Comparison of ENCODE assay signal across 14 mouse cellular contexts in genomic region chr5:77092531-77092930, GRCm38 (mm10). TPM values are rescaled to one million over a fixed set of nuclear protein-coding genes. Genes with fewer than 3 reads are reported as not detected.
DNase-seq lines count a peak whose midpoint lies in the region; ATAC-seq lines count a peak whose summit lies in the region.
"Had no signal": no experiment of that assay in that cellular context is flagged by ENCODE, and none has a peak within 500 bp of the region (broad histone marks: within the 10 kb centered on the region; RNA-seq: fewer than 3 reads in every experiment).

No protein-coding gene starts in this region.

- no peaks in the 10 kb centered on the region for H3K9me3 ChIP-seq in heart, embryonic 15.5 days (replicated peaks)
- no peaks in the 10 kb centered on the region for H3K9me3 ChIP-seq in hindbrain, embryonic 14.5 days (ENCODE audit: control insufficient read depth, low read length)
- H3K9me3 ChIP-seq in midbrain, embryonic 15.5 days: no peaks in the 10 kb centered on the region
- no peaks in the 10 kb centered on the region for H3K9me3 ChIP-seq in forebrain, embryonic 11.5 days (ENCODE audit: control insufficient read depth, low read length)
- H3K9me3 ChIP-seq: limb, embryonic 15.5 days had no signal

- WGBS in heart, embryonic 15.5 days: 50% methylated on average over 5 of the region's 5 CpGs
- WGBS in hindbrain, embryonic 14.5 days: 75% methylated on average over 5 of the region's 5 CpGs
- 82% methylated on average over 5 of the region's 5 CpGs for WGBS in midbrain, embryonic 15.5 days
- WGBS in forebrain, embryonic 11.5 days: 74% methylated on average over 5 of the region's 5 CpGs

- H3K4me2 ChIP-seq in heart, embryonic 15.5 days: peak overlapping the region; percentile 36
- peak overlapping the region; percentile 31 for H3K4me2 ChIP-seq in hindbrain, embryonic 14.5 days (replicated peaks)
- no peak overlapping the region for H3K4me2 ChIP-seq in midbrain, embryonic 15.5 days
- no peak overlapping the region for H3K4me2 ChIP-seq in forebrain, embryonic 11.5 days (ENCODE audit: low read depth, low read length, severe bottlenecking)
- H3K4me2 ChIP-seq: limb, embryonic 15.5 days had no signal

- peak overlapping the region; percentile 49 for H3K27ac ChIP-seq in heart, embryonic 15.5 days
- 0 out of 2 replicates have a peak overlapping the region, but pooled peaks have one; percentile 3 for H3K27ac ChIP-seq in hindbrain, embryonic 14.5 days
- H3K27ac ChIP-seq in midbrain, embryonic 15.5 days: no peak overlapping the region
- H3K27ac ChIP-seq in forebrain, embryonic 11.5 days (ENCODE audit: low read depth, low read length): no peak overlapping the region
- H3K27ac ChIP-seq: limb, embryonic 15.5 days had no signal

- H3K9ac ChIP-seq in heart, embryonic 15.5 days: no peak overlapping the region
- no peak overlapping the region for H3K9ac ChIP-seq in hindbrain, embryonic 14.5 days
- H3K9ac ChIP-seq in midbrain, embryonic 15.5 days: no peak overlapping the region
- H3K9ac ChIP-seq in forebrain, embryonic 11.5 days (ENCODE audit: low read length): no peak overlapping the region
- H3K9ac ChIP-seq: limb, embryonic 15.5 days had no signal

- peaks cover 69% of the 10 kb centered on the region for H3K4me1 ChIP-seq in heart, embryonic 15.5 days (replicated peaks)
- peaks cover 4% of the 10 kb centered on the region for H3K4me1 ChIP-seq in hindbrain, embryonic 14.5 days (replicated peaks; ENCODE audit: control insufficient read depth, insufficient read depth, low read length)
- H3K4me1 ChIP-seq in midbrain, embryonic 15.5 days: peaks cover 14% of the 10 kb centered on the region
- peaks cover 12% of the 10 kb centered on the region; the same call in 1 of the 2 replicates for H3K4me1 ChIP-seq in forebrain, embryonic 11.5 days (replicated peaks; ENCODE audit: control insufficient read depth, insufficient read depth, low read length)

- no peaks in the 10 kb centered on the region for H3K27me3 ChIP-seq in heart, embryonic 15.5 days
- H3K27me3 ChIP-seq in hindbrain, embryonic 14.5 days (ENCODE audit: control insufficient read depth, insufficient read depth, low read length): peaks cover 15% of the 10 kb centered on the region
- H3K27me3 ChIP-seq in midbrain, embryonic 15.5 days (replicated peaks): peaks cover 41% of the 10 kb centered on the region
- peaks cover 35% of the 10 kb centered on the region for H3K27me3 ChIP-seq in forebrain, embryonic 11.5 days (ENCODE audit: control insufficient read depth, insufficient read depth, low read length)

- no peak for ATAC-seq in heart, embryonic 15.5 days (replicated peaks; ENCODE audit: insufficient number of reproducible peaks, insufficient read depth, low FRiP score, low read depth)
- no peak for ATAC-seq in hindbrain, embryonic 14.5 days (ENCODE audit: low FRiP score)
- no peak for ATAC-seq in midbrain, embryonic 15.5 days (replicated peaks)
- ATAC-seq in forebrain, embryonic 11.5 days (replicated peaks; ENCODE audit: low FRiP score): no peak

- H3K36me3 ChIP-seq in heart, embryonic 15.5 days: peaks cover 10% of the 10 kb centered on the region; the same call in 1 of the 2 replicates
- no peaks in the 10 kb centered on the region for H3K36me3 ChIP-seq in hindbrain, embryonic 14.5 days (replicated peaks; ENCODE audit: control insufficient read depth, insufficient read depth)
- no peaks in the 10 kb centered on the region for H3K36me3 ChIP-seq in midbrain, embryonic 15.5 days (replicated peaks)
- no peaks in the 10 kb centered on the region for H3K36me3 ChIP-seq in forebrain, embryonic 11.5 days (ENCODE audit: control insufficient read depth, insufficient read depth, low read length)
- H3K36me3 ChIP-seq: limb, embryonic 15.5 days had no signal

- 0 out of 2 replicates have a peak overlapping the region, but pooled peaks have one; percentile 1 for H3K4me3 ChIP-seq in heart, embryonic 15.5 days
- no peak overlapping the region for H3K4me3 ChIP-seq in hindbrain, embryonic 14.5 days (replicated peaks; ENCODE audit: low read length)
- no peak overlapping the region for H3K4me3 ChIP-seq in midbrain, embryonic 15.5 days
- no peak overlapping the region for H3K4me3 ChIP-seq in forebrain, embryonic 11.5 days (ENCODE audit: low read depth, low read length)
- H3K4me3 ChIP-seq: limb, embryonic 15.5 days had no signal

- no peak for DNase-seq in heart, adult 8-10 months (ENCODE audit: low spot score)
- peak; percentile 64 for DNase-seq in CD4-positive, CD25-positive, alpha-beta regulatory T cell, adult 2 months (ENCODE audit: low read depth, low spot score)
- DNase-seq in hindbrain, embryonic 14.5 days (ENCODE audit: low spot score): no peak
- peak; percentile 18 for DNase-seq in naive thymus-derived CD4-positive, alpha-beta T cell, adult 2 months (ENCODE audit: low read depth)
- DNase-seq in cerebellum, adult 9-10 months: no peak
- no peak for DNase-seq in forebrain, embryonic 11.5 days (ENCODE audit: low spot score)
- DNase-seq: adrenal gland, adult 8-10 months; cerebellum, adult 18-20 months; gastrocnemius, postnatal 36 days; midbrain, embryonic 14.5 days; right cerebral cortex, postnatal 14 days had no signal

RNA-seq across cellular contexts. Expression of gene Hopx, which starts 22.4 kb away (rescaled TPM):
- polyA plus RNA-seq in heart, embryonic 15.5 days (2015; fragmentation: Nextera tagmentation; extraction: Ambion mirVana): 16.0 and 23.6 TPM in 2 replicates
- 100 to 1,000 TPM; 354 to 475 (median 429) TPM for total RNA-seq in heart, adult 8-10 months (2022)
- 8.4 and 11.3 TPM in 2 replicates for polyA plus RNA-seq in hindbrain, embryonic 14.5 days (2014; fragmentation: Nextera tagmentation; extraction: Ambion mirVana)
- 0.74 and 0.98 TPM in 2 replicates for polyA plus RNA-seq in midbrain, embryonic 15.5 days (2015; fragmentation: Nextera tagmentation; extraction: Ambion mirVana)
- polyA plus RNA-seq in forebrain, embryonic 11.5 days (2014; fragmentation: Nextera tagmentation; extraction: Ambion mirVana): 0.63 and 0.87 TPM in 2 replicates

Comparison
In these comparisons a context has a peak if more than half of its experiments do, and no peak if none do; other contexts are left out.
1. H3K27ac ChIP-seq: peak in heart, embryonic 15.5 days (single experiment) and hindbrain, embryonic 14.5 days (single experiment); none in midbrain, embryonic 15.5 days (single experiment) and forebrain, embryonic 11.5 days (single experiment).
2. H3K4me2 ChIP-seq: peak in heart, embryonic 15.5 days (single experiment) and hindbrain, embryonic 14.5 days (single experiment); none in midbrain, embryonic 15.5 days (single experiment) and forebrain, embryonic 11.5 days (single experiment).
3. DNase-seq: peak in CD4-positive, CD25-positive, alpha-beta regulatory T cell, adult 2 months (single experiment) and naive thymus-derived CD4-positive, alpha-beta T cell, adult 2 months (single experiment); none in heart, adult 8-10 months (single experiment), hindbrain, embryonic 14.5 days (single experiment), cerebellum, adult 9-10 months (single experiment) and forebrain, embryonic 11.5 days (single experiment).